Mouse (Mus musculus) intestine, embryonic 16.5 days (tissue): ENCODE measurements around the gene Gm43064. TPM values are rescaled to one million over a fixed set of nuclear protein-coding genes. Genes with fewer than 3 reads are reported as not detected.
"Not testable (repeated sequence)": the region's sequence is repeated elsewhere in the genome, so short reads cannot be mapped to it uniquely, and the experiment has no call there.

Experiments used
- ATAC-seq: fragments of 200-750 bp; cut with Nextera tagmentation; 2 replicates; pipeline ENCODE4 v1.8.0; 2017; ENCODE audit warnings: moderate TSS enrichment, moderate library complexity
- H3K27ac ChIP-seq: fragments of 300-500 bp; sonication (generic); 2 replicates; pipeline ENCODE4 v1.5.1; 2014; ENCODE audit warnings: mild to moderate bottlenecking, low read length
- H3K27me3 ChIP-seq: fragments of 300-500 bp; sonication (generic); replicated peaks from 2 replicates; pipeline ENCODE4 v1.6.1; 2014; ENCODE audit warnings: low read length, control low read depth, mixed read lengths; ENCODE audit not compliant: control insufficient read depth, insufficient read depth
- H3K36me3 ChIP-seq: fragments of 300-500 bp; sonication (generic); 2 replicates; pipeline ENCODE4 v1.6.1; 2014; ENCODE audit warnings: low read length, control low read depth; ENCODE audit not compliant: control insufficient read depth, insufficient read depth
- H3K4me1 ChIP-seq: fragments of 300-500 bp; sonication (generic); 2 replicates; pipeline ENCODE4 v1.6.1; 2014; ENCODE audit warnings: low read length, control low read depth, mixed read lengths; ENCODE audit not compliant: control insufficient read depth, insufficient read depth
- H3K4me2 ChIP-seq: fragments of 300-500 bp; sonication (generic); 2 replicates; pipeline ENCODE4 v1.6.1; 2014; ENCODE audit warnings: low read depth, low read length, control low read depth
- H3K4me3 ChIP-seq: fragments of 300-500 bp; sonication (generic); 2 replicates; pipeline ENCODE4 v1.5.1; 2014; ENCODE audit warnings: mild to moderate bottlenecking, low read length
- H3K9ac ChIP-seq: fragments of 300-500 bp; sonication (generic); 2 replicates; pipeline ENCODE4 v1.6.1; 2014; ENCODE audit warnings: low read depth, low read length
- H3K9me3 ChIP-seq: fragments of 300-500 bp; sonication (generic); 2 replicates; pipeline ENCODE4 v1.6.1; 2016; ENCODE audit warnings: low read length, control low read depth; ENCODE audit not compliant: control insufficient read depth
- WGBS: fragments of 180-500 bp; shearing (Covaris S2); extraction: QIAGEN DNeasy Blood & Tissue Kit; methylation state at CpG from one replicate; pipeline ENCODE4 v1.1.7; 2014; 5-methylcytosine and 5-hydroxymethylcytosine counted together
- polyA plus RNA-seq: library from polyadenylated mRNA; unstranded; fragments of >200 nt; fragmentation: Nextera tagmentation; extraction: Ambion mirVana; gene quantifications from 2 replicates; pipeline ENCODE4 v1.2.1, GENCODE M21; 2015

Gene Gm43064
- polyA plus RNA-seq, 1 experiment from 2014 or later, result 0.45 TPM

DNA sequence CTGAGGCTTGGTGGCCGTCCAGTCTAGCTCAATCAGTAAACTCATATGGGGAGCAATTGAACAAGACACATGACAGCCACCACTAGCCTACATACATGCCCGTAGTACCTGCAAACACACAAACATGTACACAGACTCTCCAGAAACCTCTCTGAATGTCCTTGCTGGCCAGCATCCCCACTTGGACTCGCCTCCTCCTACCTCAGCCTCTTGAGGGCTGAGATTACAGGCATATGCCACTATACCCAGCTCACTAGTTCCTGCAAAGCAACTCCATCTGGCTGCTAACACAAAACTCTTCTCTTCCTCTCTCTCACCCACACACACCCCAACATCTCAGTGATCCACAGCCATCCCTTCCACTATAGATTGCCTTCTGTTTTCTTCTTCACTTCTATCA lies 29.1 kb upstream of the Gm43064 start:
- Histone ChIP-seq H3K9ac (no peak overlapping the region), H3K4me2 (no peak overlapping the region), H3K27me3 (no peaks in the 10 kb centered on the region), H3K4me1 (peaks cover 2% of the 10 kb centered on the region), H3K36me3 (peaks cover 4% of the 10 kb centered on the region; the same call in 1 of the 2 replicates), H3K9me3 (no peaks in the 10 kb centered on the region), H3K4me3 (no peak overlapping the region), H3K27ac (no peak overlapping the region)
- WGBS, result 87% methylated on average over 3 of the region's 3 CpGs
- no peak for ATAC-seq

DNA sequence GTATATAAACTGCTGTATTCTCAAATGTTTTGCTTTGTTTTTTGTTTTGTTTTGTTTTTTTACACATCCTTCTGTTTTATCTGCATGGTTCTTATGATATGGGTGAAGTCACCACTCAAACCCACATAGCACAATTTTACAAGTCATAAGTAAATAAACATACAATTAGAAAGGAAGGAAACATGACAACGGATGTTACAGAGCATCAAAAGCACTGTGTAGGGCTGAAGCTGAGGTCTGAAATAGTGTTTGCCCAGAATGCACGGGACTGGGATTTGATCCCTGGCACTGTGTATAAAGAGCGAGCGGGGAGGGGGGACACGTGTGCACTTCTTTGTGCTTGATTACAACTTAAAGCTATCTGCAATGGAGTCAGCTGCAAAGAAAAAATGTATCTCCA lies 28.6 kb upstream of the Gm43064 start:
- Histone ChIP-seq H3K27me3 (no peaks in the 10 kb centered on the region), H3K4me2 (no peak overlapping the region), H3K9me3 (no peaks in the 10 kb centered on the region), H3K4me3 (no peak overlapping the region), H3K27ac (no peak overlapping the region), H3K9ac (no peak overlapping the region), H3K36me3 (peaks cover 4% of the 10 kb centered on the region; the same call in 1 of the 2 replicates), H3K4me1 (peaks cover 2% of the 10 kb centered on the region)
- WGBS, result 77% methylated on average over 5 of the region's 5 CpGs
- ATAC-seq, result no peak

DNA sequence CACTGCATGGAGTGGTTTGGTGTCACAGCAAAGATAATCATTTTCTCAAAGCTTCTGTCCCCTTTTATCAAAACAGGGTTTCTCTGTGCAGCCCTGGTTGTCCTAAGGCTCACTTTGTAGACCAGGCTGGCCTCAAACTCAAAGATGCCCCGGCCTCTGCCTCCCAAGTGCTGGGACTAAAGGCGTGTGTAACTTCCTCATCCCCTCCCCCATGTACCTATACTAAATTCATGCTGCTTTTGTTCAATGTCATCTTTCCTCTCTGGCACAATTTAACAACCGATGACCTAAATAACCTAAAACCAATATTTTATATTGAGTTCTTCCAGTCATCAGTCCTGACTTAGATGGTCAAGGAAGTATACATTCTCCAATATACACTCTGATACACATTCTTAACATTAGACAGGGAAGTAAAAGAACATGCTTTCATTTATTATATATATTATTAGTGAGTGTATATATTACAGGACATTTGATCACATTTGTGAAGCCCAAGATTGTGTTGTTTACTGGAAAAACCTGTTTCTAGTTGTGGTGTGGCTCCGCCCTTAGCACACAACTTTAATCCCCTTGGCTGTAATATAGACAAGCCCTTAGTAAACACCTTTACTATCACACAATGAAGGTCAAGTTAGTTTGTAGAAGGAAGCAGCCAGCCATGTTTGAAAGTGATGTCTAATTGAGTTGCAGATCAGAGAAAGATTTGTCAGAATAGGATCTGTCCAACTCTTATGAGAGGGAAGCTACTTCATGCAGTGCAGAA lies 26.3 kb upstream of the Gm43064 start:
- Histone ChIP-seq H3K4me2 (no peak overlapping the region), H3K9me3 (no peaks in the 10 kb centered on the region), H3K4me1 (peaks cover 7% of the 10 kb centered on the region), H3K27ac (peak overlapping the region; percentile 15; the same call in 1 of the 2 replicates), H3K27me3 (no peaks in the 10 kb centered on the region), H3K36me3 (no peaks in the 10 kb centered on the region), H3K9ac (no peak overlapping the region), H3K4me3 (no peak overlapping the region)
- ATAC-seq, result peak; percentile 52
- WGBS, result 75% methylated on average over 4 of the region's 4 CpGs

DNA sequence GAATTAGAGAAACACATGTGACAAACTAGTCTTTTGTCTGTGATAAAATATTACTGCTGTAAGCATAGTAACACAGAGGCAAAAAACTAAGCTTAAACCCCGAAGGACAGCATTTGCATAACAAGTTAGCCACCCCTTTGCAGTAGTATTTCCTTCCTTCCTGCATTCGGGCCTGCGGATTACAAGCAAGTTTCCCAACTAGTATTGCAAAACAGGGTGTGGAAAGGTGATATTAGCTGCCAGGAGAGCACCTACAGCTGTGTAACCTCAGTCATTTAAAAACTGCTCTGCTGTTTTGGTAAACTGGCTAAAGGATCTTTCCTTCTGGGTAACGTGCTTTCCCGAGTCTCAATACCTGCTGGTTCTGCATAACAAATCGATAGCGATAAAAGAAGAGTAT lies 22.1 kb upstream of the Gm43064 start:
- H3K9ac ChIP-seq, result no peak overlapping the region
- H3K36me3 ChIP-seq, result no peaks in the 10 kb centered on the region
- H3K4me1 ChIP-seq, result peaks cover 11% of the 10 kb centered on the region
- no peak overlapping the region; the same call in 1 of the 2 replicates for H3K27ac ChIP-seq
- H3K27me3 ChIP-seq, result no peaks in the 10 kb centered on the region
- no peaks in the 10 kb centered on the region for H3K9me3 ChIP-seq
- ATAC-seq, result no peak
- WGBS, result 61% methylated on average over 7 of the region's 7 CpGs
- H3K4me3 ChIP-seq, result no peak overlapping the region
- no peak overlapping the region for H3K4me2 ChIP-seq

DNA sequence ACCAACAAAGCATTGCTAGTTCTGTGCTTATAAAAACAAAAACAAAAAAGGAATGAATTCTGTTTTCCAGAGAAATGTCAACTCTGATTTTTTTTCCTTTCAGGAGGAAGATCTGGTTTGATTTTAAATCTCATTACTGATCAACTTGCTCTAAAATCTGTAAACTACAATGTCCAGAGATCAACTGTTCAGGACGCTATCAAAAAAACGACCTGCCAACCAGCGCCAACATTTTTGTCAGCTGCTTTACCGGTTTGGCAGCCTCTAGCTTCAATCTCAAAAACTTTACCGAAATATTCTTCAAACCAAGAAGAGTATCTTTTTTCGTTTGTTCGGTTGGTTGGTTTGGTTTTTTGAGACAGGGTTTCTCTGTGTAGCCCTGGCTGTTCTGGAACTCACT lies 20.3 kb upstream of the Gm43064 start:
- Histone ChIP-seq H3K9ac (no peak overlapping the region), H3K27me3 (no peaks in the 10 kb centered on the region), H3K4me1 (peaks cover 10% of the 10 kb centered on the region), H3K4me2 (peak overlapping the region; percentile 21; the same call in 1 of the 2 replicates), H3K9me3 (no peaks in the 10 kb centered on the region), H3K4me3 (no peak overlapping the region), H3K36me3 (no peaks in the 10 kb centered on the region), H3K27ac (no peak overlapping the region)
- ATAC-seq, result no peak
- WGBS, result 80% methylated on average over 7 of the region's 7 CpGs

DNA sequence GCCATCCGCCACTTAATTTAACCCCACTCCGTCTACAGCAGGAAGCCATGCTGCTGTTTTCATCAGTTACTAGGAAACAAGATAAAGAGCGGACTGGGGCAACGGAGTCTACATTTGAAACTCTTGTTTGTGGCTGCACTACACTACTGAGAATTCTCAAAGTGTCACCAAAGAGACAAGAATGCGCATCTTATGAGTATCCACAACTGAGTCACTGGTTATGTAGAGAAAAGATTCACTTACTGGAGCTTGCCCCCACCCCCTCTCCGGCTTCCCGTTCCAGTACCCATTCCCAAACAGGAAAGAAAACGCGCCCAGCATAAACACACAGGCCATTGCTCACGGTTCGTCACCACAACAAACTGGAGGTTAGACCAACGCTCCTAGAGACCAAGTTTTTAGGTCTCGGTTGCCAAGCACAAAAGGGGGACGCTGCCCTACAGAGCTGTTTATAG lies 19.5 kb upstream of the Gm43064 start:
- peaks cover 9% of the 10 kb centered on the region for H3K4me1 ChIP-seq
- under 1% methylated on average over 14 of the region's 14 CpGs for WGBS
- H3K9ac ChIP-seq, result peak overlapping the region; percentile 96
- ATAC-seq, result no peak
- no peaks in the 10 kb centered on the region for H3K27me3 ChIP-seq
- H3K4me2 ChIP-seq, result peak overlapping the region; percentile 74
- peak overlapping the region; percentile 85 for H3K27ac ChIP-seq
- no peaks in the 10 kb centered on the region for H3K9me3 ChIP-seq
- no peaks in the 10 kb centered on the region for H3K36me3 ChIP-seq
- peak overlapping the region; percentile 86 for H3K4me3 ChIP-seq

DNA sequence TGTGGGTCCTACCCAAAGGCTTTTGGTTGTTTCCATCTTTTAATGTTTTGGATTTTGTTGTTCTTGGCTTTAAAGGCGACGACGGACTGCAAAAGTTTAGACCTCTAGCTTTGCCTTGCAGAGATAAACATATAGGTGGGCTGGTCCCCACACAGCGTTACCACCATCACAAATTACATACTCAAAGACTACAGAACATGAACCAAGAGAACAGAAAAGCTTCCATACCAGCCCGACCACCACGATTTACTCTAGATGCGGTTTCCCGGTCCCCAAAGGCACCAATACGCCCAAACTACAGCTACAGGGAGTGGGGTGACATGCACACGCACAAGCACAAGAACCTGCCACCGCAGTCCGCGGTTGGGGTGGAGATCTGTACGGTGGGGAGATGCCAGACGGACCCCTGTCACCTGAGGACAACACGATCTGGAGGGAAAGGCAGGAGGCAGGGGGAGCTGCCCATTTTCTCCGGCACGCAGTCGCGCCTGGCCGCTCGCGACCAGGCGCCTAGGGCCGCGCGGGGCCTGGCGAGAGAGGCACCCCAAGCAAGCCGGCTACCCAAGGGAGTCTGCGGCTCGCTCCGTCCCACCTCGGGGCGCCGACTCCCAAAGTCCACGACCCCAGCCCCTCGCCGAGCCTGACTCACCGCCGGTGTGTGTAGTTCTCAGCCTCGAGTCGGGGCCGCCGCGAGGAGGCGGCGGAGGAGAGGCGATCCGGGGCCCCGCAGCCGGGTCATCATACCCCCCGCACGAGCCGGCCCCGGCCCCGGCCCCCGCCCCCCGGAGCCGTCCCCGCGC lies 18.8 kb upstream of the Gm43064 start:
- H3K36me3 ChIP-seq, result no peaks in the 10 kb centered on the region

DNA sequence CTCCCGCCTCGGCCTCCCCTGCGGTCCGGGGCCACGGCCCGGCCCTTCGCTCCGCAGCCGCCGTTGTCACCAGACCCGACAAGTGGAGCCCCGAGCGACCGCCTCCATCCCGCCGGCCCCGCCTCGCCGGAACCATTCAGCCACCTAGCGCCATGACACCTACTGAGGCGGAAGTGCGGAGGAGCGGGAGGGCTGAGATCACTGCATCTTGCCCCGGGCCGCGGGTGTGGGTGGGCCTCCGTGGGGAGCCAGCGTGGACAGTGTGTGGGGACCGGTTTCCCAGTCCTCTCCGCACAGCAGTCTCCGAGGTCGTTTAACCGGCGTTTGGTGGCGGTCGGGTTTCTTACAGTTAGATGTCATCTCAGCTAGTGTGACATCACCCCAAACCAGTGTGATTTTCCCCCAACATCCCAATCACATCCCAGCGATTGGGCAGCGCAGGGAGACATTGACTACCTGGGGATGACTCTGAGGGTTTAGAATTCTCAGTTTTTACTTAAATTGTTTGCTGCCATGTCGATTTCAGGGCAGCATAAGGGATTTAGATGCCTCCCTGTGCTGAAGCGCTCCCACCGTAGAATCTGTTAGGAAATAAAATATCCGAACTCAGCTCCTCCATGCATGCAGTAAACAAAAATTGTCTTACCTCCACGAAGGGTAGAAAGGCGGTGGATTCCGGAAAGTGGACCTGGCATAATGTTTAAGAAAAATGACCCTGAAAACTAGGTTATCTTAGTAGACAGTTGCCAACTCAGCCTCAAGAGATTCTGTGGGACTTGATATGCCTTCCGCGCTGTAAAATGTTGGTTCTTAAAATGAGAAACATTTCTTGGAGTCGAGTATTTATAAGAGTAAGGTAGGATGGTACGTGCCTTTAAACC lies 17.9 kb upstream of the Gm43064 start, which contains the start of gene Hipk1:
TSS of gene Hipk1 (minus strand) at position 334 of the 881 bp plus-strand sequence.
- WGBS, result 9% methylated on average over 49 of the region's 49 CpGs

More for the DNA sequence above, 18.8 kb upstream of the Gm43064 start:
- H3K4me1 ChIP-seq, result peaks cover 9% of the 10 kb centered on the region
- peak overlapping the region; percentile 74 for H3K4me2 ChIP-seq
- H3K9me3 ChIP-seq, result no peaks in the 10 kb centered on the region
- WGBS, result under 1% methylated on average over 40 of the region's 61 CpGs
- H3K27me3 ChIP-seq, result no peaks in the 10 kb centered on the region
- H3K27ac ChIP-seq, result peak overlapping the region; percentile 85
- peak; percentile 80 for ATAC-seq
- H3K4me3 ChIP-seq, result peak overlapping the region; percentile 86
- peak overlapping the region; percentile 96 for H3K9ac ChIP-seq

DNA sequence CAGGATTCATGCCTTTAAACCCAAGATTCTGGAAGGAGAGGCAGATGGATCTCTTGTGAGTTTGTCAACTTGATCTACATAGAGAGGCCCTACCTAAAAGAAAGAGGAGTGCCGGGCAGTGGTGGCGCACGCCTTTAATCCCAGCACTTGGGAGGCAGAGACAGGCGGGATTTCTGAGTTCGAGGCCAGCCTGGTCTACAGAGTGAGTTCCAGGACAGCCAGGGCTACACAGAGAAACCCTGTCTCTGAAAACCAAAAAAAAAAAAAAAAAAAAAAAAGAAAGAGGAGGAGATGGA lies 17.3 kb upstream of the Gm43064 start:
- peak overlapping the region; percentile 58; the same call in 1 of the 2 replicates for H3K4me2 ChIP-seq
- H3K4me1 ChIP-seq, H3K9ac ChIP-seq, ATAC-seq, H3K27ac ChIP-seq, H3K27me3 ChIP-seq, H3K4me3 ChIP-seq, H3K36me3 ChIP-seq, H3K9me3 ChIP-seq: not testable (repeated sequence)
- WGBS, result 76% methylated on average over 5 of the region's 5 CpGs

More for the DNA sequence above, 17.9 kb upstream of the Gm43064 start, which contains the start of gene Hipk1:
- Histone ChIP-seq H3K4me2 (peak within 1 kb of the TSS; percentile 74), H3K27ac (peak within 1 kb of the TSS; percentile 85), H3K4me3 (peak within 1 kb of the TSS; percentile 86), H3K27me3 (no peaks in the 10 kb centered on the region; the same call in 1 of the 2 replicates), H3K9ac (peak within 1 kb of the TSS; percentile 96), H3K9me3 (no peaks in the 10 kb centered on the region), H3K4me1 (peaks cover 9% of the 10 kb centered on the region), H3K36me3 (no peaks in the 10 kb centered on the region)
- peak; percentile 96 for ATAC-seq
